ENCODE assay signal across 8 mouse cellular contexts in genomic region chr7:44309475-44310284, GRCm38 (mm10). TPM values are rescaled to one million over a fixed set of nuclear protein-coding genes. Genes with fewer than 3 reads are reported as not detected.
DNase-seq lines count a peak whose midpoint lies in the region; ATAC-seq and TF ChIP-seq lines count a peak whose summit lies in the region.

Shank1 (plus strand) TSS chr7:44310253.

- peak within 1 kb of the TSS; percentile 99 for H3K4me2 ChIP-seq in embryonic facial prominence, embryonic 15.5 days (replicated peaks)
- H3K4me2 ChIP-seq in intestine, embryonic 15.5 days (replicated peaks): peak within 1 kb of the TSS; percentile 98
- peak within 1 kb of the TSS; percentile 59 for H3K4me2 ChIP-seq in liver, postnatal 0 days (ENCODE audit: low read depth, low read length)

- 0 out of 2 replicates have a peak, but pooled peaks cover 5% of the 10 kb centered on the region for H3K27me3 ChIP-seq in embryonic facial prominence, embryonic 15.5 days
- H3K27me3 ChIP-seq in intestine, embryonic 15.5 days (replicated peaks): peaks cover 24% of the 10 kb centered on the region; the same call in 1 of the 2 replicates
- H3K27me3 ChIP-seq in liver, postnatal 0 days (ENCODE audit: insufficient read depth, low read length): peaks cover 59% of the 10 kb centered on the region

- no peak for TF ChIP-seq EP300 in liver, postnatal 0 days (IDR thresholded peaks at IDR 0.05; ENCODE audit: low read depth)

- no peaks in the 10 kb centered on the region for H3K36me3 ChIP-seq in embryonic facial prominence, embryonic 15.5 days
- no peaks in the 10 kb centered on the region for H3K36me3 ChIP-seq in intestine, embryonic 15.5 days
- H3K36me3 ChIP-seq in liver, postnatal 0 days (replicated peaks; ENCODE audit: insufficient read depth, low read length): no peaks in the 10 kb centered on the region

- H3K27ac ChIP-seq in embryonic facial prominence, embryonic 15.5 days (replicated peaks): peak within 1 kb of the TSS; percentile 44; the same call in 1 of the 2 replicates
- H3K27ac ChIP-seq in intestine, embryonic 15.5 days: no peak within 1 kb of the TSS
- no peak within 1 kb of the TSS for H3K27ac ChIP-seq in liver, postnatal 0 days (ENCODE audit: low read depth)

- WGBS in embryonic facial prominence, embryonic 15.5 days: 13% methylated on average over 20 of the region's 22 CpGs
- 25% methylated on average over 9 of the region's 22 CpGs for WGBS in intestine, embryonic 15.5 days
- WGBS in liver, postnatal 0 days (ENCODE audit: insufficient replicate concordance): 16% methylated on average over 13 of the region's 22 CpGs

- H3K4me3 ChIP-seq in embryonic facial prominence, embryonic 15.5 days (replicated peaks): peak within 1 kb of the TSS; percentile 53
- H3K4me3 ChIP-seq in intestine, embryonic 15.5 days (replicated peaks): peak within 1 kb of the TSS; percentile 46
- H3K4me3 ChIP-seq in liver, postnatal 0 days (ENCODE audit: low read depth, low read length): peak within 1 kb of the TSS; percentile 29; the same call in 1 of the 2 replicates

- no peak for ATAC-seq in embryonic facial prominence, embryonic 15.5 days (ENCODE audit: insufficient number of reproducible peaks, low FRiP score, low TSS enrichment, low read depth)
- no peak for ATAC-seq in intestine, embryonic 15.5 days
- ATAC-seq in liver, postnatal 0 days: no peak
- ATAC-seq in inflammation-experienced regulatory T-cells, adult 6 months: no peak

- H3K9ac ChIP-seq in embryonic facial prominence, embryonic 15.5 days: peak within 1 kb of the TSS; percentile 45
- peak within 1 kb of the TSS; percentile 50 for H3K9ac ChIP-seq in intestine, embryonic 15.5 days
- H3K9ac ChIP-seq in liver, postnatal 0 days (replicated peaks): no peak within 1 kb of the TSS

- peaks cover 54% of the 10 kb centered on the region for H3K4me1 ChIP-seq in embryonic facial prominence, embryonic 15.5 days
- H3K4me1 ChIP-seq in intestine, embryonic 15.5 days (replicated peaks): peaks cover 26% of the 10 kb centered on the region
- H3K4me1 ChIP-seq in liver, postnatal 0 days (ENCODE audit: insufficient read depth): peaks cover 20% of the 10 kb centered on the region

- H3K9me3 ChIP-seq in embryonic facial prominence, embryonic 15.5 days (replicated peaks): no peaks in the 10 kb centered on the region
- H3K9me3 ChIP-seq in intestine, embryonic 15.5 days: no peaks in the 10 kb centered on the region
- no peaks in the 10 kb centered on the region for H3K9me3 ChIP-seq in liver, postnatal 0 days (ENCODE audit: low read length)

- no peak for DNase-seq in left cerebral cortex, adult 18-20 months (ENCODE audit: low spot score in 2 of 2)
- no peak for DNase-seq in left cerebral cortex, adult 11 months (ENCODE audit: low spot score)
- no peak for DNase-seq in liver, postnatal 0 days
- no peak for DNase-seq in urinary bladder, adult 18-20 months (ENCODE audit: low spot score in 2 of 2)
- no peak for DNase-seq in thymus, postnatal 14 days

- TF ChIP-seq CTCF in liver, postnatal 0 days (IDR thresholded peaks at IDR 0.05; ENCODE audit: low read depth): no peak

RNA-seq across cellular contexts. Expression of gene Shank1, which starts in this region (rescaled TPM):
- total RNA-seq in left cerebral cortex, adult 18-20 months (2021): 100 to 1,000 TPM; 519 to 589 TPM
- polyA plus RNA-seq in embryonic facial prominence, embryonic 15.5 days (2015; fragmentation: Nextera tagmentation; extraction: Ambion mirVana): 3.7 and 6.1 TPM in 2 replicates
- polyA plus RNA-seq in intestine, embryonic 15.5 days (2015; fragmentation: Nextera tagmentation; extraction: Ambion mirVana): 1.7 and 1.9 TPM in 2 replicates
- not detected in 2 replicates for polyA plus RNA-seq in liver, postnatal 0 days (2015; fragmentation: Nextera tagmentation; extraction: Ambion mirVana)
- polyA plus RNA-seq in inflammation-experienced regulatory T-cells, adult 6 months (2017; shearing (Covaris generic)): under 1 TPM; 0.15 to 0.62 (median 0.20) TPM
